Mouse (Mus musculus): ENCODE results near the gene Shbg. TPM values are rescaled to one million over a fixed set of nuclear protein-coding genes. Genes with fewer than 3 reads are reported as not detected.

Gene Shbg
- polyA plus RNA-seq, 1 experiment from 2014 or later, result not detected

DNA sequence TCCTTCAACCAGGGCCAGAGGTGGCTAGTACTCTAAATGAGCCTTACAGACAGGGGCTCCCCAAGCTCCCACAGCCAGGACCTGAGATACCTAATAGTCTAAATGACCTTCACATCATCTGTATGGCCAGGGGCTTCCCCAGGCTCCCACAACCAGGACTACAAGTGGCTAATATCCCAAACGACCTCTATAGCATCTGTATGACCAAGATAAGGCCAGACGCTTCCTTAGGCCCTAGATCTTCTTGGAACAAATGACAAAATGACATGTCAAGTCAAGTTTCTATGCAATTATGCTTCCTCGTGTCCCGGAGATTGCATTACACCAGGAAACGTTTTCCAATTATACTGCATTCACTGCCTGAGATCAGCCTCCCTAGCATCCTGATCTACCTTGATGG, 41.4 kb downstream of the Shbg start:
- H3K9ac ChIP-seq (ENCODE audit: low read length), result 0 out of 2 replicates have a peak overlapping the region, but pooled peaks have one; percentile 7
- ATAC-seq, result no peak

DNA sequence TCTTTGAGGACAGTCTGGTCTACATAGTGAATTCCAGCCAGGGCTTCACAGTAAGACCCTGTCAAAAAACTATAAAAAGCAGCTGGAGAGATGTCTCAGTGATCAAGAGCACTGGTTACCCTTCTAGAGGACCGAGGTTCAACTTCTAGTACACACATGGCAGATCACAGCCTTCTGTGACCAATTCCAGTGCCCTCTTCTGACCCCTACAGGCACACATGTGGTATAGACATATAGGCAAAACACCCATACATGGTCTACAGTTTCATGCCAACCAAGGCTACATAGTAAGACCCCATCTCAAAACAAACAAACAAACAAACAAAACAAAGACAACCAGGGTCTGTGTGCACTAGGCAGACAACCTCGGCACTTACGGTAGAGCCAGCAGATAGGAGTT, 42.5 kb downstream of the Shbg start:
- no peaks in the 10 kb centered on the region for H3K9me3 ChIP-seq (replicated peaks; ENCODE audit: control insufficient read depth, low read length)
- peaks cover 17% of the 10 kb centered on the region for H3K4me1 ChIP-seq (ENCODE audit: control insufficient read depth, insufficient read depth, low read length)
- 70% methylated on average over 3 of the region's 3 CpGs for WGBS
- H3K27me3 ChIP-seq (replicated peaks; ENCODE audit: control insufficient read depth, insufficient read depth, low read length), result no peaks in the 10 kb centered on the region
- H3K27ac ChIP-seq (ENCODE audit: low read depth, low read length), result no peak overlapping the region
- DNase-seq (ENCODE audit: low spot score) (peak; percentile 56), ATAC-seq (no peak)
- H3K4me3 ChIP-seq (ENCODE audit: low read depth, low read length), result no peak overlapping the region
- H3K9ac ChIP-seq (ENCODE audit: low read length), result no peak overlapping the region
- H3K36me3 ChIP-seq (ENCODE audit: control insufficient read depth, insufficient read depth, low read length), result peaks cover 46% of the 10 kb centered on the region
- H3K4me2 ChIP-seq (ENCODE audit: low read length), result no peak overlapping the region

More for the DNA sequence above, 41.4 kb downstream of the Shbg start:
- Histone ChIP-seq H3K9me3 (replicated peaks; ENCODE audit: control insufficient read depth, low read length) (no peaks in the 10 kb centered on the region), H3K4me1 (ENCODE audit: control insufficient read depth, insufficient read depth, low read length) (peaks cover 17% of the 10 kb centered on the region), H3K4me2 (ENCODE audit: low read length) (no peak overlapping the region), H3K4me3 (ENCODE audit: low read depth, low read length) (no peak overlapping the region), H3K27ac (ENCODE audit: low read depth, low read length) (no peak overlapping the region), H3K36me3 (ENCODE audit: control insufficient read depth, insufficient read depth, low read length) (peaks cover 35% of the 10 kb centered on the region), H3K27me3 (replicated peaks; ENCODE audit: control insufficient read depth, insufficient read depth, low read length) (no peaks in the 10 kb centered on the region)
- DNase-seq (ENCODE audit: low spot score), result no peak
- 78% methylated on average over 5 of the region's 5 CpGs for WGBS

DNA sequence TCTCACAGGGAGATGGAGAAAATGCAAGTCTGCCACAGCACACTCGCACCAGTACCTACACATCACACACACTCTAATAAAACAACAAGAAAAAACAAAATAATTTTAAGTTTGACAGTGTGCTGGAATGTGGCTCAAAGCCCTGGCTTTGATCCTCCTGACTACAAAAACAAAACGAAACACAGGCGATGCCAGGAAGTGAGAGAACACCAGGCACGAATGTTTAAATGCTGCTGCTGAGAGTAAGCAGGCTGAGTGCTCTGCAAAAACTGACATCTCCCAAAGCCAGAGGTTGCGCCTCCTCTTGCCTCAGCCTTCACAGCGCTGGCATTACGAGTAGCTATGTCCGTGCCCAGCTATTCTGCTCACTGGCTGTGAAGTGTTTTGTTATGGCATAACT, 52.6 kb downstream of the Shbg start:
- Histone ChIP-seq H3K27me3 (replicated peaks; ENCODE audit: control insufficient read depth, insufficient read depth, low read length) (no peaks in the 10 kb centered on the region), H3K9me3 (replicated peaks; ENCODE audit: control insufficient read depth, low read length) (no peaks in the 10 kb centered on the region), H3K4me2 (ENCODE audit: low read length) (no peak overlapping the region), H3K4me1 (ENCODE audit: control insufficient read depth, insufficient read depth, low read length) (peaks cover 16% of the 10 kb centered on the region), H3K27ac (ENCODE audit: low read depth, low read length) (no peak overlapping the region), H3K36me3 (ENCODE audit: control insufficient read depth, insufficient read depth, low read length) (peaks cover 59% of the 10 kb centered on the region), H3K4me3 (ENCODE audit: low read depth, low read length) (no peak overlapping the region), H3K9ac (ENCODE audit: low read length) (no peak overlapping the region)
- DNase-seq (ENCODE audit: low spot score), result no peak
- no peak for ATAC-seq
- 84% methylated on average over 8 of the region's 8 CpGs for WGBS

MicroRNA genes within 50 kb of the gene (microRNA counts, 519-probe panel; counts per million panel counts)
- microRNA mmu-miR-1934 (not detected), microRNA mmu-miR-467f (2,504 counts per million, percentile 14 among the panel's probes with 10 or more counts)

Small RNAs within 50 kb of the gene (microRNA-seq; reads per million reads assigned to microRNA genes)
- gene Mir1934 (2.3 reads per million, percentile 13 among the genes with 10 or more reads in this experiment), gene Mir467f (not detected)

Other genes starting within 250 kb of the Shbg start
- 70.3 and 77.3 TPM in 2 replicates for gene Chd3, start 248.5 kb downstream of the Shbg start, polyA plus RNA-seq (2014; fragmentation: Nextera tagmentation; extraction: Ambion mirVana)
- gene Naa38, start 222.4 kb downstream of the Shbg start, polyA plus RNA-seq (2014; fragmentation: Nextera tagmentation; extraction: Ambion mirVana), result 106 and 142 TPM in 2 replicates
- 31.1 and 36.4 TPM in 2 replicates for gene Cyb5d1, start 222.3 kb downstream of the Shbg start, polyA plus RNA-seq (2014; fragmentation: Nextera tagmentation; extraction: Ambion mirVana)
- gene Tmem88, start 219.7 kb downstream of the Shbg start, polyA plus RNA-seq (2014; fragmentation: Nextera tagmentation; extraction: Ambion mirVana), result 4.7 and 5.7 TPM in 2 replicates
- 28.7 and 38.2 TPM in 2 replicates for gene Kdm6b, start 204.2 kb downstream of the Shbg start, polyA plus RNA-seq (2014; fragmentation: Nextera tagmentation; extraction: Ambion mirVana)
- gene Dnah2, start 68.8 kb downstream of the Shbg start, polyA plus RNA-seq (2014; fragmentation: Nextera tagmentation; extraction: Ambion mirVana), result 2.7 and 3.8 TPM in 2 replicates
- gene Efnb3, start 57.7 kb downstream of the Shbg start, polyA plus RNA-seq (2014; fragmentation: Nextera tagmentation; extraction: Ambion mirVana), result 38.6 and 48.2 TPM in 2 replicates
- gene Wrap53, start 37.6 kb downstream of the Shbg start, polyA plus RNA-seq (2014; fragmentation: Nextera tagmentation; extraction: Ambion mirVana), result 24.6 and 29.3 TPM in 2 replicates
- gene Trp53, start 37.5 kb downstream of the Shbg start, polyA plus RNA-seq (2014; fragmentation: Nextera tagmentation; extraction: Ambion mirVana), result 111 and 113 TPM in 2 replicates
- gene Atp1b2, start 12.0 kb downstream of the Shbg start, polyA plus RNA-seq (2014; fragmentation: Nextera tagmentation; extraction: Ambion mirVana), result 22.0 and 31.5 TPM in 2 replicates
- 17.6 and 18.2 TPM in 2 replicates for gene Sat2, start 4.1 kb upstream of the Shbg start, polyA plus RNA-seq (2014; fragmentation: Nextera tagmentation; extraction: Ambion mirVana)
- 34.2 and 35.0 TPM in 2 replicates for gene Fxr2, start 15.1 kb upstream of the Shbg start, polyA plus RNA-seq (2014; fragmentation: Nextera tagmentation; extraction: Ambion mirVana)
- gene Sox15, start 37.4 kb upstream of the Shbg start, polyA plus RNA-seq (2014; fragmentation: Nextera tagmentation; extraction: Ambion mirVana), result not detected in 2 replicates
- gene Mpdu1, start 44.7 kb upstream of the Shbg start, polyA plus RNA-seq (2014; fragmentation: Nextera tagmentation; extraction: Ambion mirVana), result 72.9 and 83.0 TPM in 2 replicates
- gene Cd68, start 48.2 kb upstream of the Shbg start, polyA plus RNA-seq (2014; fragmentation: Nextera tagmentation; extraction: Ambion mirVana), result 8.2 and 9.6 TPM in 2 replicates
- 1,177 and 1,222 TPM in 2 replicates for gene Eif4a1, start 54.5 kb upstream of the Shbg start, polyA plus RNA-seq (2014; fragmentation: Nextera tagmentation; extraction: Ambion mirVana)
- gene Senp3, start 64.2 kb upstream of the Shbg start, polyA plus RNA-seq (2014; fragmentation: Nextera tagmentation; extraction: Ambion mirVana), result 81.8 and 88.2 TPM in 2 replicates
- gene Tnfsf13, start 67.9 kb upstream of the Shbg start, polyA plus RNA-seq (2014; fragmentation: Nextera tagmentation; extraction: Ambion mirVana), result 0.53 TPM in 1 of 2 replicates, not detected in the other
- gene Tnfsf12, start 77.9 kb upstream of the Shbg start, polyA plus RNA-seq (2014; fragmentation: Nextera tagmentation; extraction: Ambion mirVana), result 2.2 and 2.7 TPM in 2 replicates
- 1.5 and 1.6 TPM in 2 replicates for gene Tnfsfm13, start 78.2 kb upstream of the Shbg start, polyA plus RNA-seq (2014; fragmentation: Nextera tagmentation; extraction: Ambion mirVana)
- 21.1 and 21.3 TPM in 2 replicates for gene Polr2a, start 140.7 kb upstream of the Shbg start, polyA plus RNA-seq (2014; fragmentation: Nextera tagmentation; extraction: Ambion mirVana)
- gene Slc35g3, start 144.1 kb upstream of the Shbg start, polyA plus RNA-seq (2014; fragmentation: Nextera tagmentation; extraction: Ambion mirVana), result 0.56 TPM in 1 of 2 replicates, not detected in the other
- gene Zbtb4, start 148.0 kb upstream of the Shbg start, polyA plus RNA-seq (2014; fragmentation: Nextera tagmentation; extraction: Ambion mirVana), result 2.1 and 2.8 TPM in 2 replicates
- 0.68 and 1.4 TPM in 2 replicates for gene Chrnb1, start 178.0 kb upstream of the Shbg start, polyA plus RNA-seq (2014; fragmentation: Nextera tagmentation; extraction: Ambion mirVana)
- gene Fgf11, start 184.0 kb upstream of the Shbg start, polyA plus RNA-seq (2014; fragmentation: Nextera tagmentation; extraction: Ambion mirVana), result 2.9 and 3.0 TPM in 2 replicates
- gene Tmem102, start 187.7 kb upstream of the Shbg start, polyA plus RNA-seq (2014; fragmentation: Nextera tagmentation; extraction: Ambion mirVana), result 0.15 and 0.52 TPM in 2 replicates
- not detected in 2 replicates for gene Gm39566, start 197.4 kb upstream of the Shbg start, polyA plus RNA-seq (2014; fragmentation: Nextera tagmentation; extraction: Ambion mirVana)
- not detected in 2 replicates for gene Spem2, start 200.6 kb upstream of the Shbg start, polyA plus RNA-seq (2014; fragmentation: Nextera tagmentation; extraction: Ambion mirVana)
- 0.39 TPM in 1 of 2 replicates, not detected in the other for gene Spem1, start 204.3 kb upstream of the Shbg start, polyA plus RNA-seq (2014; fragmentation: Nextera tagmentation; extraction: Ambion mirVana)
- 15.7 and 18.4 TPM in 2 replicates for gene Nlgn2, start 219.9 kb upstream of the Shbg start, polyA plus RNA-seq (2014; fragmentation: Nextera tagmentation; extraction: Ambion mirVana)
- 307 and 386 TPM in 2 replicates for gene Tmem256, start 220.6 kb upstream of the Shbg start, polyA plus RNA-seq (2014; fragmentation: Nextera tagmentation; extraction: Ambion mirVana)
- gene Plscr3, start 228.5 kb upstream of the Shbg start, polyA plus RNA-seq (2014; fragmentation: Nextera tagmentation; extraction: Ambion mirVana), result 44.3 and 49.0 TPM in 2 replicates
- 0.32 TPM in 1 of 2 replicates, not detected in the other for gene Tnk1, start 240.8 kb upstream of the Shbg start, polyA plus RNA-seq (2014; fragmentation: Nextera tagmentation; extraction: Ambion mirVana)